Mouse (Mus musculus) c-Kit-positive CD71-positive TER-119-negative erythroid progenitor cells, embryonic 14.5 days (primary cell): ENCODE data around the gene Sugp2.
"Not testable (repeated sequence)": the region's sequence is repeated elsewhere in the genome, so short reads cannot be mapped to it uniquely, and the experiment has no call there.

ENCODE experiments used
- DNase-seq: peaks from one replicate; pipeline ENCODE4 v3.0.0-alpha.2; 2013; ENCODE audit warnings: low read depth

The Sugp2 gene

GRCm38 (mm10) chr8:70234080-70234780, at the start of gene Sugp2, which contains the start of gene Armc6:
Gene Sugp2, plus strand, starts transcription at chr8:70234226.
Gene Armc6, minus strand, starts transcription at chr8:70234466.
- DNase-seq: peak; percentile 93

- no peak for DNase-seq
These were observed 45.3 kb upstream of the Sugp2 start for GRCm38 (mm10) chr8:70188707-70189106.

GRCm38 (mm10) chr8:70193238-70193637, 40.8 kb upstream of the Sugp2 start:
- no peak for DNase-seq

GRCm38 (mm10) chr8:70194191-70194590, 39.8 kb upstream of the Sugp2 start:
- DNase-seq: no peak

GRCm38 (mm10) chr8:70195762-70196161, 38.3 kb upstream of the Sugp2 start:
- DNase-seq: no peak

GRCm38 (mm10) chr8:70197603-70198002, 36.4 kb upstream of the Sugp2 start:
- no peak for DNase-seq

GRCm38 (mm10) chr8:70200098-70200681, 33.8 kb upstream of the Sugp2 start:
- DNase-seq: peak; percentile 45

- DNase-seq: peak; percentile 76
These were observed 32.6 kb upstream of the Sugp2 start for GRCm38 (mm10) chr8:70201417-70201816.

- DNase-seq: no peak
These were observed 31.0 kb upstream of the Sugp2 start for GRCm38 (mm10) chr8:70203072-70203471.

- DNase-seq: no peak
These were observed 29.3 kb upstream of the Sugp2 start for GRCm38 (mm10) chr8:70204757-70205156.

GRCm38 (mm10) chr8:70208130-70208529, 25.9 kb upstream of the Sugp2 start:
- no peak for DNase-seq

GRCm38 (mm10) chr8:70210538-70210937, 23.5 kb upstream of the Sugp2 start:
- DNase-seq: no peak

- DNase-seq: no peak
These were observed 22.8 kb upstream of the Sugp2 start for GRCm38 (mm10) chr8:70211275-70211674.

- DNase-seq: no peak
These were observed 22.3 kb upstream of the Sugp2 start for GRCm38 (mm10) chr8:70211726-70212111.

- DNase-seq: peak; percentile 99
These were observed 21.6 kb upstream of the Sugp2 start, which contains the start of gene Slc25a42 for GRCm38 (mm10) chr8:70212112-70213055. Gene Slc25a42, minus strand, starts transcription at chr8:70212305.

- no peak for DNase-seq
These were observed 19.6 kb upstream of the Sugp2 start for GRCm38 (mm10) chr8:70214411-70214810.

GRCm38 (mm10) chr8:70215092-70215491, 18.9 kb upstream of the Sugp2 start:
- DNase-seq: no peak

GRCm38 (mm10) chr8:70216161-70216560, 17.9 kb upstream of the Sugp2 start:
- DNase-seq: not testable (repeated sequence)

GRCm38 (mm10) chr8:70216566-70216965, 17.5 kb upstream of the Sugp2 start:
- DNase-seq: no peak

- DNase-seq: no peak
These were observed 16.6 kb upstream of the Sugp2 start for GRCm38 (mm10) chr8:70217441-70217840.

GRCm38 (mm10) chr8:70219107-70219684, 14.8 kb upstream of the Sugp2 start:
- DNase-seq: no peak

GRCm38 (mm10) chr8:70220236-70220840, 13.7 kb upstream of the Sugp2 start:
- no peak for DNase-seq
